27 mouse cellular contexts compared by ENCODE assay signal in genomic region chr11:108293843-108294242, GRCm38 (mm10). TPM values are rescaled to one million over a fixed set of nuclear protein-coding genes. Genes with fewer than 3 reads are reported as not detected.
DNase-seq lines count a peak whose midpoint lies in the region; ATAC-seq lines count a peak whose summit lies in the region.
"Had no signal": no experiment of that assay in that cellular context is flagged by ENCODE, and none has a peak within 500 bp of the region (broad histone marks: within the 10 kb centered on the region; RNA-seq: fewer than 3 reads in every experiment).

No protein-coding gene starts in this region.

- H3K27me3 ChIP-seq in liver, embryonic 12.5 days (replicated peaks), result no peaks in the 10 kb centered on the region
- H3K27me3 ChIP-seq: limb, embryonic 15.5 days had no signal

- peak; percentile 63; the same call in 1 of the 2 replicates for ATAC-seq in erythroid progenitor cell, adult 5-6 weeks (replicated peaks; ENCODE audit: low FRiP score, poor library complexity, severe bottlenecking)
- peak; percentile 92 for ATAC-seq in liver, embryonic 12.5 days
- ATAC-seq in megakaryocyte progenitor cell, adult 5-6 weeks (replicated peaks; ENCODE audit: poor library complexity), result peak; percentile 90
- ATAC-seq: forebrain, postnatal 0 days; hindbrain, postnatal 0 days; lung, postnatal 0 days had no signal

- H3K27ac ChIP-seq in liver, embryonic 12.5 days, result peak overlapping the region; percentile 31; the same call in 1 of the 2 replicates
- H3K27ac ChIP-seq: embryonic facial prominence, embryonic 10.5 days; forebrain, embryonic 10.5 days; hindbrain, postnatal 0 days; kidney, postnatal 0 days; left cerebral cortex, adult 2 months; limb, embryonic 15.5 days; macrophage had no signal

- H3K4me3 ChIP-seq in liver, embryonic 12.5 days, result no peak overlapping the region
- H3K4me3 ChIP-seq: embryonic facial prominence, embryonic 10.5 days; forebrain, embryonic 10.5 days; left cerebral cortex, adult 2 months; limb, embryonic 15.5 days had no signal

- H3K4me1 ChIP-seq in liver, embryonic 12.5 days, result peaks cover 36% of the 10 kb centered on the region
- H3K4me1 ChIP-seq: embryonic facial prominence, embryonic 10.5 days had no signal

- H3K36me3 ChIP-seq in liver, embryonic 12.5 days, result no peaks in the 10 kb centered on the region
- H3K36me3 ChIP-seq: embryonic facial prominence, embryonic 10.5 days; forebrain, embryonic 10.5 days; limb, embryonic 15.5 days had no signal

- peak overlapping the region; percentile 34 for H3K4me2 ChIP-seq in liver, embryonic 12.5 days
- H3K4me2 ChIP-seq: limb, embryonic 15.5 days; midbrain, embryonic 11.5 days had no signal

- no peaks in the 10 kb centered on the region for H3K9me3 ChIP-seq in liver, embryonic 12.5 days (replicated peaks)
- H3K9me3 ChIP-seq: embryonic facial prominence, embryonic 10.5 days; forebrain, embryonic 10.5 days; limb, embryonic 15.5 days had no signal

- H3K9ac ChIP-seq in liver, embryonic 12.5 days, result no peak overlapping the region
- H3K9ac ChIP-seq: forebrain, postnatal 0 days; limb, embryonic 15.5 days had no signal

- peak; percentile 16 for DNase-seq in c-Kit-positive CD71-negative TER-119-negative erythroid progenitor cells, embryonic 14.5 days (ENCODE audit: low read depth)
- DNase-seq in spleen, adult 18-20 months, result no peak
- no peak for DNase-seq in urinary bladder, postnatal 36 days (ENCODE audit: low spot score in 2 of 2)
- no peak for DNase-seq in gastrocnemius, postnatal 4 days (ENCODE audit: low spot score in 2 of 2)
- no peak for DNase-seq in cerebellum, adult 11 months
- DNase-seq: adrenal gland, adult 8-10 months; cerebellum, adult 9-10 months; forebrain, postnatal 0 days; gastrocnemius, postnatal 14 days; heart, adult 18-20 months; heart, postnatal 4 days; kidney, adult 18-20 months; thymus, postnatal 14 days had no signal

- WGBS in liver, embryonic 12.5 days (ENCODE audit: insufficient replicate concordance), result 19% methylated on average over 3 of the region's 3 CpGs

RNA-seq across cellular contexts. Expression of gene Apoh, which starts 49.3 kb away (rescaled TPM):
- total RNA-seq in erythroid progenitor cell, adult 5-6 weeks (2015; ENCODE audit: low replicate concordance), result not detected in 2 replicates
- not detected in 2 replicates for total RNA-seq in erythroid progenitor cell, adult 5-6 weeks (2017; ENCODE audit: low replicate concordance)
- 36.3 and 36.7 TPM in 2 replicates for polyA plus RNA-seq in liver, embryonic 12.5 days (2016; fragmentation: Nextera tagmentation; extraction: Ambion mirVana)
- not detected in 2 replicates for total RNA-seq in megakaryocyte progenitor cell, adult 5-6 weeks (2015)
- not detected in 2 replicates for total RNA-seq in megakaryocyte progenitor cell, adult 5-6 weeks (2017)
- 1 to 10 TPM; 1.4 to 8.0 TPM for total RNA-seq in gastrocnemius, postnatal 4 days (2021)
- total RNA-seq: hindbrain, postnatal 0 days; monocyte, adult 5-6 weeks; neutrophil, adult 5-6 weeks had no signal
- polyA plus RNA-seq: embryonic facial prominence, embryonic 10.5 days; forebrain, embryonic 10.5 days; macrophage; midbrain, embryonic 11.5 days had no signal

RNA-seq across cellular contexts. Expression of gene Prkca, which starts 49.9 kb away (rescaled TPM):
- total RNA-seq in erythroid progenitor cell, adult 5-6 weeks (2015; ENCODE audit: low replicate concordance), result 2.9 and 14.3 TPM in 2 replicates
- total RNA-seq in erythroid progenitor cell, adult 5-6 weeks (2017; ENCODE audit: low replicate concordance), result 0.30 and 0.77 TPM in 2 replicates
- polyA plus RNA-seq in liver, embryonic 12.5 days (2016; fragmentation: Nextera tagmentation; extraction: Ambion mirVana), result 6.4 and 7.5 TPM in 2 replicates
- total RNA-seq in megakaryocyte progenitor cell, adult 5-6 weeks (2015), result 2.4 and 3.6 TPM in 2 replicates
- 1.3 and 1.6 TPM in 2 replicates for total RNA-seq in megakaryocyte progenitor cell, adult 5-6 weeks (2017)
- 10 to 100 TPM; 41.0 to 46.1 TPM for total RNA-seq in gastrocnemius, postnatal 4 days (2021)
